Mouse (Mus musculus): Measurements from ENCODE around the gene Mrpl48.
"Not testable (repeated sequence)": the region's sequence is repeated elsewhere in the genome, so short reads cannot be mapped to it uniquely, and the experiment has no call there.

The Mrpl48 gene

GRCm38 (mm10) chr7:100589816-100590215, 18.3 kb downstream of the Mrpl48 start:
- no peak for DNase-seq (ENCODE audit: low read depth in 2 of 2, low spot score in 2 of 2)

DNA sequence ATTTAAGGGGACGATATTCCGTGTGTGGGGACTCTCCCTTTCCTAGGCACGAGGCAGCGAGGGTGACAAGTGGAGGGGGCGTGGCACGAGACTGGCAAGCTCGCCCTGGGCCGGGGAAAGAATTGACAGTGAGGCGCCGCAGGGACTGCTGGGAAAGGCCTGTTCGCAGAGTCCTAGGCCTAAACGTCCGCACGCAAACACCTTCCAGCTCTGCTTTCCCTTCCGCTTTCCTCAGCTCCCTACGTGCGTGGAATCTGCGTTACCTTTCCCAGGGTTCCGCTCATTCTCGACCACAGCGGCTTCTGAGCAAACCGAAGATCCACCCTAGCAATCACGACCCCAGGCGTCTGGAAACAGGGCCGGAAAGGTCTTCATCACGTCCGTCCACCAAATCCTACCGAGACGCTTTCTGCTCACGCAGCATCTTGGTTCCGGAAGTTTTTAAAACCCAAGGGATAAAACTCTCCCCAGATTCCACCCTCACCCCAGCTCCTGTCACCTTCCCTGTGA, 25.3 kb downstream of the Mrpl48 start:
- peak; percentile 74 to 84 for DNase-seq (ENCODE audit: low read depth in 2 of 2, low spot score in 2 of 2)

DNA sequence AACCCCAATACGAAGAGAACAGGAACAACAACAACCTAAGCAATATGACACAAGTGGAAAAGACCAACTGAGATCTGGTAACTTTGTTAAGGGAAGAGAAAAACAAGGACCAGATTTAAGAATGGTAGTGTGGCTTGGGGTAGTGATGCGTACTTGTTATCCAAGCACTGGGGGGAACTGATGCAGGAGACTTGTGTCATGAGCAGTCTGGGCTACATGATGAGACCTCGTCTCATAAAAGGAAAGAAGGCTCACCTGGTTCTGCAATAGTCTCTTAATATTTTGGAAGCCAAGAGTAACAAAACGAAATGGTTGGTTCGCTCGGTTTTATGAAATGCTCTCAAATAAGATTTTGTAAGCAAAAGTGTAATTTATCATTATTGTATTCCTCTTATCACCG, 25.9 kb downstream of the Mrpl48 start:
- DNase-seq (ENCODE audit: low read depth in 2 of 2, low spot score in 2 of 2) = no peak

DNA sequence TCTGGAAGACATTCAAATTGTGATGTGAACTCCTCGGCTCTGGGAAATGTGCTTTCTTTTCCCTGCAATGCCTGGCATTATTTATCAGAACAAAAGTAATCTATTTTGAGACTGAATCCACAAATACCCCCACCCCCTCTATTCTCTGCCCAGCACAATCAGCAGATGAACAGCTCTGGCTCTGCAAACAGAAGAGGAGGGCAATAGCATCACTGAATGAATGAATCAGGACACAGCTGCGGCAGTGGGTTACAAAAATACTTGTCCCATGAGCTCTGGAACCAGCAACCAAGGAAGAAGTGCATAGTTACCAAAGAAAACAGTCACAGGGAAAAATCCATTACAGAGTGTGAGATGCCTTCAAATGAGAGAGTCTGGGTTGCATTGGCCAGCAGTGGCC, 29.3 kb downstream of the Mrpl48 start:
- no peak for DNase-seq (ENCODE audit: low read depth in 2 of 2, low spot score in 2 of 2)

DNA sequence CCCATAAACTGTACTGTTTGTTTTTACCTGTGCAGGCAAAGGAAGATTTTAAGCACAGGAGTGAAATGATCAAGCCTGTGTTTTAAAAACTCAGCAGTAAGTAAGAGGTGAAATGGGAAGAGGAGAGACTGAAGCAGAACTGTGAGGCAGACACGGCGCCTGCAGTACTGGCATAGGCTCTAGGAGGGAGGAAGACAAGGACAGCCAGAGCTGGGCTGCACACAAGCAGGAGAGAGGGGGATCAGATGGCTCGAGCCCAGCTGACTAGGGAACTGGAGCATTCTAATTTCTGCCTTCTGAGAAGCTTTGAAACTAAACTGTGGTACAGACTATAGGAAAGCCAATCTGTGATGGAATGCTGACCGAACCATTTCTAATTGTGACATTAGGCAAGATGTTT, 35.4 kb downstream of the Mrpl48 start:
- DNase-seq (ENCODE audit: low read depth in 2 of 2, low spot score in 2 of 2) = no peak

DNA sequence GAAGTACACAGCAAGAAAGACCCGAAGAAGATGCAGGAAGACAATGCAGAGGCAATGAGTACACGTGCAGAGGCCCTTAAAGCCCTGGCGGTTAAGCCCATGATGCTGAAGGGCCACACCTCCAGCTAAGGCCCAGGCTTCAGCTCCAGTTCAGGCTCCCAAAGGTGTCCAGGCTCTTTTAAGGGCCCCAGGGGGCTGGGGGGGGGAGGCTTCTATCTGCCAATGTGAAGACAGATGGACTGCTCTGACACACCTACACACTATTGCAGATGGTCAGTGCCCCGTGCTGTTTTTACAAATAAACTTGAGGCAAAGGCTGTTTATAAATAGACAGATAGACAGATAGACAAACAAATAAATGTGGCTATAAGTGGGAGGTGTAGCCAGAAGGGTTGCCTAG, 36.0 kb downstream of the Mrpl48 start:
- no peak for DNase-seq (ENCODE audit: low read depth in 2 of 2, low spot score in 2 of 2)

- no peak for DNase-seq (ENCODE audit: low read depth in 2 of 2, low spot score in 2 of 2)
These were observed 37.0 kb downstream of the Mrpl48 start for GRCm38 (mm10) chr7:100570930-100571715.

DNA sequence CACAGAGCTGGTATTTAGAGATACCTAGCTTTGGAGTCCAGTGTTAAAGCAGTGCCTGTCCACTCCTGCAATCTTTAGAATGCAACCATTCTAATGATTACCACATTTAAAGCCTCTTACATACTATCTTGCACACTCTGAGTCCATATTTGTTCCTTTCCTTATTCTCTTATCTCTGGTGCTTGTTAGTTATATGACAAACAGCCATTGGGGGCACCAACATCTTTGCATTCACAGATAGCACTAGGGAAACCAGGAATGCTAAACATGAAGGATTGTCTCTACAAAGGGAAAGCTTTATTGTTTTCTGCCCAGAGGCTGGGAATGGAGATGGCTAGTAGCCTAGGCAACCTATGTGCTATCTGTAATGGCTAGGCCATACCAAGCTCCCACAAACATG, 38.2 kb downstream of the Mrpl48 start:
- DNase-seq (ENCODE audit: low read depth in 2 of 2, low spot score in 2 of 2) = no peak

DNA sequence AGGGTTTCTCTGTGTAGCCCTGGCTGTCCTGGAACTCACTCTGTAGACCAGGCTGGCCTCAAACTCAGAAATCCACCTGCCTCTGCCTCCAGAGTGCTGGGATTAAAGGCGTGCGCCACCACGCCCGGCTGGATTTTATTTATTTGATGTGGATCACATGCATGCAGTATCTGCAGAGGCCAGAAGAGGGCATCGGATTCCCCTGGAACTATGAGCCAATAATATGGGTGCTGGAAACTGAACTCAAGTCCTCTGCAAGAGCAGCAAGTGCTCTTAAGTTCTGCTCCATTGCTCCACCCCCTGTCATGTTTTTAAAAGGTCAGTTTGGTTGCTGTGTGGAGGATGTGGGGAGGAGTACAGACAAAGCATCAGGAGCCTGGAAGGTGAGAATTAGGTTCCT, 40.9 kb downstream of the Mrpl48 start:
- not testable (repeated sequence) for DNase-seq (ENCODE audit: low read depth in 2 of 2, low spot score in 2 of 2)

GRCm38 (mm10) chr7:100561861-100562587, 46.1 kb downstream of the Mrpl48 start:
- no peak for DNase-seq (ENCODE audit: low read depth in 2 of 2, low spot score in 2 of 2)

- no peak for DNase-seq (ENCODE audit: low read depth in 2 of 2, low spot score in 2 of 2)
These were observed 48.8 kb downstream of the Mrpl48 start for GRCm38 (mm10) chr7:100559331-100559730.

DNA sequence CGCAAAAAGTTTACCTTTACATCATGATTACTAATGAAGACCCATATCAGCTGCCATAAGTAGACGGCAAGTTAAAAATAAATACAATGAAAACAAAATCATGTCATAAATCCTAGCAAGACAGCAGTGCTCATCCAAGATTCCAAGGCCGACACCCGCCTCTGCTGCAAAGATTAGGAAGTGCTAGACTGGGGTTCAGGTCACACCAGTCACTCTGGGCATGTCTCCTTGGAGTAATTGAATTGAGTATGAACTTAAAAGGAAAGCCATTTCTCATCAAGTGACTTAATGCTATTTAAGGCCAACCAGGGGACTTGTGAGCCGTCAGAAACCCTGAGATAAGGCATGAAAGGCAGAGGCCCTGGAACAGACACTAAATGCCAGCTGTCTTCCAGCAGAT, 50.9 kb downstream of the Mrpl48 start:
- no peak for DNase-seq (ENCODE audit: low read depth in 2 of 2, low spot score in 2 of 2)

DNA sequence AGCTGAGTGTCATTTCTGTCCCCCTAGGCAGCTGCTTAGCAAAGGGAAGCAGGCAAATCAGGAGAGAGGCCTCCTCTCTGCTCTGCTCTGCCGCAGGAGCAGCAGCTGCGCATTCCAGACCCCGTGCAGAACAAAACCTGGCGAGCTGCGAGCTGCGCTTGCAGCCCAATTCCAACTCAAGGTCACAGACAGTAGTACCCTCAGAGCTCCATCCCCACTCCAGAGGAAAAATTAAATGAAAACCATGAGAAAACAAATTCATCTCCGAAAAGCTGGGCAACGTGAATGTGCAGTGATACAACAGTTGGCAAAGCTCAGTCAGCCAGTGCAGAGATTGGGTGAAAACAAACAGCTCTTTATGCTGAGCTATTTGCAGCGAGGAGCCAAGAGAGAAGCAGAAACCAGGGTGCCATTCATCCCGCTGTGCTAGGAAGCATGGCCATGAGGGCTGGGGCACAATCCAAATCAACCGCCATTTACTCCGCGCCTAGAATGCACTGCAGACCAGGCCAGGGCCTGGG, 52.6 kb downstream of the Mrpl48 start:
- DNase-seq (ENCODE audit: low read depth in 2 of 2, low spot score in 2 of 2) = no peak

GRCm38 (mm10) chr7:100554939-100555338, 53.2 kb downstream of the Mrpl48 start:
- DNase-seq (ENCODE audit: low read depth in 2 of 2, low spot score in 2 of 2) = no peak

DNA sequence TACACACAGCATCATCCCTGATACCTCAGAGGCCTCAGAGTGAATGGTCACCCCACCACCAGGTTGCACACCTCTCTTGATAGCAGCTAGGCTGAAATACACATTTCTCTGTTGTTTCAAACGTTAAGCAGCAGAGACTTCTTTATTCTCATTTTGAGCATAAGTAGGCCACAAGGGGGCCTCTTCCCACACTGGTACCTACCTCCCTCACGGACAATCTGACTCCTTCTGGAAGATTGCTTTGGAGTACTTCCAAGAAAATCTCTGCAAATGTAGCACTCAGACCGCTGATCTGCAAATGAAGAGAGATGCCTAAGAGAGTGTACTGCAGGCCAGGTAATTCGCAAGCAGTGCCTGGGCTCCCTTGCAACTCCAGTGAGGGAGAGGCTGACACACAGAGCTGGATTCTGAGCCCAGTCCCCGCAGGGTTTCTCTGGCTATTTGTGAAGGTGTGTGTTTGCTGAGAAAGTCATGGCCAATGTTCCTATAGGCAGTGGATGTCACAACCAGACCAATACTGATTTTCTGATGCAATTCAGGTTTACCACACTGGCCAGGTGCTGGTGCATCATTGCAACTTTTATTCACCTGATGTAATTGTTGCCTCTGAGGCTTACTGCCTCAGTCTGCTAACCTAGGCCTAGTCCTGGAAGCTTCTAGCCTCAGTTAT, 57.6 kb downstream of the Mrpl48 start:
- no peak for DNase-seq (ENCODE audit: low read depth in 2 of 2, low spot score in 2 of 2)

DNA sequence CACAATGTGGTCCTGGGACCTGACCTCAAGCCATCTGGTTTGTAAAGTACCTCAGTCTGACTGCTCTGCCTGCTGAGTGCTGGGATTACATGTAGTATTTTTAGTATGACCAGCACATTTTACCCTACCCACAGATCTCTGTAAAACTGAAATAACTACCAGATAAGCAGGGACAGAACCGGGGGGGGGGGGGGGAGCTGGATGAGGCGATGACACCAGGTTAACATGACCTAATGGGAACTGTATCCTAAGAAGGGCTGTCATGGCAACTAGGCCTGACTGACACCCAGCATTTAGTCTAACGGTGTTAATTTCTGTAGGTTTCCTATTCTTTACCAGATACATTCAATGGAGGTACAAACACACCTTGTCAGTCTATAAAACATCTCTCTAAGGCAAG, 58.3 kb downstream of the Mrpl48 start:
- no peak for DNase-seq (ENCODE audit: low read depth in 2 of 2, low spot score in 2 of 2)

GRCm38 (mm10) chr7:100547631-100548030, 60.5 kb downstream of the Mrpl48 start:
- DNase-seq (ENCODE audit: low read depth in 2 of 2, low spot score in 2 of 2) = no peak

DNA sequence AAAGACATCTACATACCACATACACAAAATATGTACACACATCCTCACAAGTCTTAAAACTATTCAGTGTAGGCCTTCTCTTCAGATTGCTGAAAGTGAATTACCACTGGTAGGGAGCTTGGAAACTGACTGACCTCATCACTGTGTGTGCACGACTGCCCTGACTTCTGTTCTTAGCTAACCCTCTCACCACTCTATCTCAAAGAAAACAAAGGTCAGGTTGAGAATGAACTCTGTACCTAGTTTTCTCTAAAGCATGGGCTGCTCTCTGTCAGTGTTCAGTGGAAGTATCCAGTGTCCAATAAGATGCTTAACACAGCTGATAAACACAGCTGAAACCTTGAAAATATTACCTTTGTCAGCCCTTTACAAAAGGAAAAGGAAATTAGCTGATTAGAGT, 63.7 kb downstream of the Mrpl48 start:
- no peak for DNase-seq (ENCODE audit: low read depth in 2 of 2, low spot score in 2 of 2)

DNA sequence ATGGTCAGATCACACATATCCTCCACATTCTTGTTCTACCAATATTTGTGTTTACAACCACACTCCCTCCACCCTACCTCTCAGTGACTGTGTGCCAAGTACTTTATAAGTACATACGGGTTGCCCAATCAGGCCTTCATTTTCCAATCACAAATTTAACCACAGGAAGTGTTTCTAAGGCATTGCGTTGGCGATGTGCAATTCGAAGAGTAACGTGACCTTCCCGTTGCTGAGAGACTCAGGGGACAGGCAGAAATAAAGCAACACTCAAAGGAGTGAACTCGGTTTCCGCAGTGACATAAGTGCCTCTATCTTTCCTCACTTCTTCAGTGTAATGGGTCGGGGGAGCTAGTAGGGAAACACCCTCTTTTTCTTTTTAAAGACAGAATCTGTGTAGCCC, 68.6 kb downstream of the Mrpl48 start:
- no peak for DNase-seq (ENCODE audit: low read depth in 2 of 2, low spot score in 2 of 2)

GRCm38 (mm10) chr7:100537519-100537902, 70.6 kb downstream of the Mrpl48 start:
- no peak for DNase-seq (ENCODE audit: low read depth in 2 of 2, low spot score in 2 of 2)

GRCm38 (mm10) chr7:100536804-100537518, 71.1 kb downstream of the Mrpl48 start, which contains the start of gene Coa4:
Gene Coa4 (plus strand): TSS chr7:100537071.
- peak; percentile 76 to 80 for DNase-seq (ENCODE audit: low read depth in 2 of 2, low spot score in 2 of 2)
